Mouse (Mus musculus): Measurements from ENCODE around the gene Mob4.

GRCm38 (mm10) chr1:55130190-55130916, 678 bp upstream of the Mob4 start:
- TF ChIP-seq POLR2A (IDR thresholded peaks at IDR 0.05; ENCODE audit: low read depth, low read length) (no peak), CTCF (conservative IDR thresholded peaks at IDR 0.05; ENCODE audit: insufficient read depth, insufficient read length, low read depth, low read length) (no peak)

All from kidney, adult 2 months (tissue).